Mouse (Mus musculus): ENCODE data around the gene 1700009N14Rik.

DNA sequence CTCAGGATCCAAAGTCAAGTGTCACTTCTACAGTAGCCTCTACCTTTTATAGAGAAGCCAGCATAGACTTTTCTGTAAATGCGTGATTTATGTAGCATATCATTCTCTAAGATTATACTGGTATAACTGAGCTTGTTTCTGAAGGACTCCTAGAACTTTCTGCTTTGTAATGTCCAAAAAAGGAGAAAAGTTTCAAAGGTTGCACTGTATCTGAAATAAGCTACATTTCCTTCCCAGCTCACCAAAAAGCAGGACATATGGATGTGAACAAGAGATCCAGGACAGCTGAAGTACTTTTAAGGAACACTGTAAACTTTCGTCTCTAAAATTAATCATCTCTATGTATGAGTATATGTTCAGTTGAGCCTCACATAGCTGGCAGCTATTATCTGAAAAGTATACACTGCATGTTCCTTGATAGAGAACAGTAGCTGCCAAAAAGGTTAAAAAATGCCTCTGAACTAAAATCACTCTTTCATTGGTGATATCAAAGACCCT is 12.2 kb upstream of the 1700009N14Rik start:
- TF ChIP-seq POLR2A (IDR thresholded peaks at IDR 0.05; ENCODE audit: borderline replicate concordance, insufficient read depth, low read length) (no peak), CTCF (IDR thresholded peaks at IDR 0.05; ENCODE audit: borderline replicate concordance, insufficient read depth, low read depth, low read length) (no peak)

Measured in cerebellum, adult 2 months (tissue).